Mouse (Mus musculus): ENCODE measurements at regions not wholly inside any gene's neighbourhood (a gene's known extent, or its start where the extent isn't known, plus 50 kb on each side); places are given as distances from the start of the nearest gene placed in this dataset.
A peak's percentile ranks its signal among the peaks of the same experiment; 100 is the strongest.

DNA sequence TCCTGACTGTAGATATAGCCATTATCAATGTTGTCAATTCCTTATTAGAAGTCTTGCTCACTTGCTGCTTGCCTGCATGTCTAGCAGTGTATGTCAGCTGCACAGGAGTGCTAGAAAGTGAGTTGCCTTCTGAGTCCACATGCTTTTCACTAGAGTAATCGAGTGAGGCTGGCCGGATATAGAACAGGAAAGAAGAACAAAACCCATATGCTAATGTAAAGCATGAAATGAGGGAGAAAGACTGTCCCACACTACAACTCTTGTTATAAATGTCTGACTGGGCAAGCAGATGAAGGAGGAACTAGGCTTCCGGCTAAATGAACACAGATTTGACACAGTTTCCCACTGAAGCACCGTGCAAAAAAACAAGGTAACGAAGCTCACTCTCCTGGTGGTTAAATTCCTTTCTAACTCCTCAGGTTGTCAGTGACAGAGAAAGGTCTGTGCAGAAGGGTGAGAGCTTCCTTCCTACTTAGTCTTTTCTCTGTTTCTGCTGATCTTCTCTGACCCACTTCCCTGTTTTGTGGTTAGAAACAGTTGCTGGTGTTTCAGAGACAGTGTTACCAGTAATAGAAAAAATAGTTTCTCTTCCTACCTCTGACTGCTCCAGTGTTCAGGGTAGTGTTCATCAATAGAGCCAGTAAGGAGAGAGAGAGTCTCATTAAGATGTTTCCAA is 399.0 kb downstream of the Atp23 start:
- no peak for DNase-seq (ENCODE audit: extremely low read depth, insufficient read length, low spot score)

DNA sequence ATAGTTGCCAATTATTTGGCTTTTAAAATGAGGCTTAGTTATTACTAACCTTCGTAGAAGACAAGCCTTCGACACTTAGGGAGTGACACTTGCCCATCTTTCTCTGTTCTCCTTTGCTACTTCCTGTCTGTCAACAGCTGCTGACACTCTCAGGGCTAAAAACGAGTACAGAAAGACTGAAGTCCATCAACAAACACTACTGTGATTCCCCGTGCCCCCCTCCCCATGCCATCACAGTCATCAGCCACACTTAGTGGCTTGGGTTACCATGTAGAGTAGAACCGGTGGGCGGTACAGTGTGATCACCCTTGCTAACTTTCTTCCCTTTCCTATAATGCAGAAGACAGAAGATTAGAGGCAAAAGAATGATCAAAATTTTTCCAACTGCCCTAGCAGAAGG is 402.4 kb downstream of the Atp23 start:
- no peak for DNase-seq (ENCODE audit: extremely low read depth, insufficient read length, low spot score)

DNA sequence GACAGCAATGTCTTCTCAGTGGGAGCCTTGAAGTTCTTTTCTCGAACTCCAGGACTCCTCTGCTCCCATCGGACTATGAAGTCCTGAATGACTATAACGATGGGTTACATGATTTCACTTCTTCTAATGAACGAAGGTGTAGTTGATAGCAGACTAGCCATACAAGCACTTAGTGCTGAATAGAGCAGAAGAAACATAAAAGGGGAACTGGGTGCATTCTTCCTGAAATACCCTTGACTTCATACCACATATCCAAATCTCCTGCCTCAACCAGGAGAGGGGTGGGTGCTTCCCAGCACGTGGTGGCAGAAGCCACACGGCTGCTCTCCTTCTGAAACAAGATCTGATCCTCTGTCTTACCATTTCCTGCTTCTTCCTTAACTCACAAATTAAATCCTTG is 407.4 kb downstream of the Atp23 start:
- DNase-seq (ENCODE audit: extremely low read depth, insufficient read length, low spot score) = no peak

DNA sequence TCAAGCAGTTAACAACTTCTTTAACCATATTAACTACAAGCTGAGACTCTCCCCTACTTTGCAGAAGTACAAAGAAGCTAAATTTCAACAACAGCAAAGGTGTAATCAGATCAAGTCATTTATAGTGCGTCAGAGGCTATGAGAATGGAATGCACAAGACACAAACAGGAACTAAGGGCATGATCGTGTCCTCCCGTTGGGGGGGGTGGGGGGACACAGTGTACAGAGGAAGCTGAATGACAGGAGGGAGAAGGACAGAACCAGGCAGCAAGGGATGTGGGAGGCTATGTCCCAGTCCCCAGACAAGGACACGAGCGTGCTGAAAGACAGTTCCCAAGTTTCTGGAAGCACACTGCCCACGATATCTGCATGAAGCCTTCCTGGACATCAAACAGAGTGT is 408.9 kb downstream of the Atp23 start:
- no peak for DNase-seq (ENCODE audit: extremely low read depth, insufficient read length, low spot score)

DNA sequence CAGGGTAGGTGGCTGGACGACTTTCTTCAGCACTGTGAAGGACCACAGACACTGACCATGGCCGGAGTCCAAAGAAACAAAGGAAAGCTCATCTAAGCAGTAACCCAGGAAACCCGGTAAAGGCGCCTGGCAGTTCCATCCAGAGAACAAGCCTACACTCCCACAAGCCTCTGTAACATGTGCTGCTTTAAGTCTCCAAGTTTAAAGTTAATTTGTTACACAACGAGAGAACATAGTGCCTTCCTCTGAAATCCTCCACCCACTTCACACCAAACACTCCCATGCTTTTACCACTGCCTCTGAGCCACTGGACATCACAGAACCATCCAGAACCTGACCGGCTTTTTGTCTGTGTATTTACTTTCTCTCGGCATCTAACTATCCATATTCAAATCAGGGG is 416.0 kb downstream of the Atp23 start:
- no peak for DNase-seq (ENCODE audit: extremely low read depth, insufficient read length, low spot score)

DNA sequence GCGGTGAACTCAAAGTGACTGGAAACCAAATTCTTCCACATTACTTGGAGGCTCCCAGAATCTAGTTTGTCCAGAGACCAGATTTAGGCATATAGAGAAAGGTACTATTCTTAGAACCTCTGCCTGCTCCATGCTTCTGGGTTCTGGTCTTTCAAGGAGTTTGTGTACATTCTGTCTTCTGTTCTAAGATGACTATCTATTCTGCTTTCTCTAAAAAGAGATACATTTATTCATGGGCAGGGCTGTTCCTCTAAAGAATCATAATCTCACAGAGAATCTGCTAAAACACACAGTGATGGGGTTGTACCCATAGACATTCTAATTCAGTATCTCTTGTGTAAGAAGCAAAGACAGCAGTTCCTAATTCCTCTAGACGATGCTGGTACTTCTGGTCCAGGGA is 417.7 kb downstream of the Atp23 start:
- DNase-seq (ENCODE audit: extremely low read depth, insufficient read length, low spot score) = no peak

DNA sequence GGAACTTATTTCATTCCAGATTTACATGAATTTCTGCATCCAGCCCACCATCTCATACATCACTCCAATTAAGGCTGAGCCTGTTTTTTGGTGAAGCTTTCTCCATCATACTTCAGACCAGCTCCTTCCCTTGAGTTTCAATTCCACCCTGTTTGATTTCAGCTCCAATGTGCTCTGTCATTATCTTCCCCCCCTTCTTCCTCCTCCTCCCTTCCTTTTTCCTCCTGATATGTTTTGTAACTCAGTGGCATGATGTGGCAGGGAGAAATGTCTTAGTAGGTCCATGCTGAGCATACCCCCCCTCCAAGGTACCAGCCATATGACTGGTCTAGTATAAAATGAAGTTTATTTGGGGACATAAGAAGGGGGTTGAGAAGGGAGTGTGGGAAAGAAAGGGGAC is 420.8 kb downstream of the Atp23 start:
- no peak for DNase-seq (ENCODE audit: extremely low read depth, insufficient read length, low spot score)

DNA sequence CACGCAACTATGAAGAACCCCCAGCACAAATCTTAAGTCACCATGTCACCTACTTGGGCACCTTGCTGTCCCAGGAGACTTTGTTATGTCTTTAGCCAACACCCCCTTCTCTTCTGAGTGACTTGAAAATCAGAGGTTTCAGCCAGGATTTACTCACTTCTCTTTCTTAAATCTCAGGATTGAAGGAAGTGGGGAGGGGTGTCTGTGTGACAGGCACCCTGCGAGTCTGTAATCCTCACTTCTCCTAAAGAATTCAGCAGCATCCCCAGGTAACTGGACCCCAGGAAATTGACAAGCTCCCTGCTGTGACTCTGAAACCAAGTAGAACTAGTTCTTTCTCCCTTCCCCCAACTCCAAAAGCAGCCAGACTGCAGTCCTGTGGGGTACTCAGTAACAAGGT is 421.4 kb downstream of the Atp23 start:
- DNase-seq (ENCODE audit: extremely low read depth, insufficient read length, low spot score) = no peak

DNA sequence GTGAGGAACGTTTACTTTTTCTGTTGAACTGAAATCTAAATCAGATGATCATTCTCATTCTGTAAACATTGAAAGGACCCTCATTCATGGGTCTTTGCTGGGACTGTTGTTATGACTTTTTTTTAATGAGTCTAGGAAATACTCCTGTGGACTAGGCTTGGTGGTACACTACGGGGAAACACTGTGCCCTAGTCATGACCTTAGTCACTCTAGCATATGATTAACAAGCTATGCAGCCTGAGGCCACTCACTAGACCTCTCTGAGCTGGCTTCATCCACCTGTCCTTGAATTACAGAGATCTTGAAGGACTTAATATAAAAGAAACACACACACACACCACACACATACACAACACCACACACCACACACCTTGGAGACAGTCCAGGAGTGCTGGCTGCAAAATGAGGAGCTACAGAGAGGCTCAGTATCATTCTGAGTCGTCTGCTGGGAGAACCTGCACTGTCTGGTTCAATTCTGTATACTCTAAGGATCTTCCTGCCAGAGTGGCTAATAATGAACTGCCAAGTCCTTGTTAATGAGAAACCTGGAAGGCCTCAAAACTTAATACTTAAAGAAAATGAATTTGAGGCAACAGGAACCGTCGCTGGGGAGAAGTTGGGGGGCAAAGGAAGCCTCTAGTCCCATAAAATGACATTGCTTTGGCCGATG is 428.0 kb downstream of the Atp23 start:
- DNase-seq (ENCODE audit: extremely low read depth, insufficient read length, low spot score) = no peak

DNA sequence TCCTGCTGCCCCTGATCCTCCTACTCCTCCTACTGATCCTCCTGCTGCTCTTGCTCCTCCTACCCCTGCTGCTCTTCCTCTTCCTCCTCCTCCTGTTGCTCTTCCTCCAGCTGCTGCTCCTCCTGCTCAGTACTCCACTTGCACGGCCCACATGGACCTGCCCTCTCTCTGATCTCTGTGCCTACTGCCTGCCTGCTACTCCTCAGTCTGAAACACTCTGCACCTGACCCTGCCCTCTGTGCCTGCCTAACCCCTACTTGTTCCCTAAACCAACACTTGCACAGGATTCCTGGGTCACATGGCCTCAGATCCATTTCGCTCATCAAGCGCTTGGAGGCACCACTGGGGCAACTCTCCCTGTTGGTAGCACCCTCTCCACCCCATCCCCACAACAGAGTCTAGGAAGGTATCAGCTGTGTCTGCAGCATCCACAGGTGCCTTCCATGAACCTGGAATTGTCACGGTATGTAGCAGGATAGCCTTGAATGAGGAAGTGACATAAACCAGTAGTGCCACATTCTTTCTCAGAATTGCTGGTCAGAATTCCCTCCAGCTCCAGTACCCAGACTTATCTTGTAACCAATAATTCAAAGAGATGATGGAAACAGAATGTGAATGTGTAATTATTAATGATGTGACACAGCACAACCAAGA is 430.2 kb downstream of the Atp23 start:
- DNase-seq (ENCODE audit: extremely low read depth, insufficient read length, low spot score) = no peak

DNA sequence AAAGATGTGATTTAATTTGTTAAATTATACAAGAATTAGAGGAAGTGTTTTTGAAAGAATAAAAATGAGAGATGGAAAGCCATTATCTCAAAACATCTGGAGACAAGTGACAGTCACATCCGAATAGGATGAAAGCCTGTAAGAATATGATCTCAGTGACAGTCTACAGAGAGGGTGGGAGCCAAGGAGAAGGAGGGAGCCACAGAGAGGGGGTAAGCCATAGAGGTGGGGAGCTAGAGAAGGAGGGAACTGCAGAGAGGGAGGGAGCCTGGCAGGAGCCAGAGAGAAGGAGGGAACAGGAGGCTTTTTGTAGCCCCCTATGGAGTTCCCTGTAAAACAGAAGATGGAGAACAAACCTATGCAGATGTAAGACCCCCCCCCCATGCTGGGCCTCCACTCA is 438.4 kb downstream of the Atp23 start:
- DNase-seq (ENCODE audit: extremely low read depth, insufficient read length, low spot score) = no peak

DNA sequence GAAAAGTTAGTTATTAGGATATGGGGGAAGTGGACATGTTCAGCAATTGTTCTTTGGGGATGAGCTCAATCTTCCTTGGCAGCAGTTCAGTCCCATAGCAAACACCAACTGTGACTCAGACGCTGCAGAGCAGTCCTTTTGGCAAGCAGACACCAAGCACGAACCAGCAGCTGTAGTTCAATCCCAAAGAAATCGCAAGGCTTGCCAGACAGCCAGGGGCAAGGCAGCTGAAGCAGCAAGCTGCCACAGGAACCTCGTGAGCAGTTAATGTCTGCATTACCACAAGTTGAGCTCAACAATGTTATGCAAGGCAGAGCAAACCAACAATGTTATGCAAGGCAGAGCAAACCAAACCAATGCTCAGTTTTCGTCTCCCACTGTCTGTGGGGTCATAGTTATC is 442.6 kb downstream of the Atp23 start:
- DNase-seq (ENCODE audit: extremely low read depth, insufficient read length, low spot score) = peak; percentile 8

DNA sequence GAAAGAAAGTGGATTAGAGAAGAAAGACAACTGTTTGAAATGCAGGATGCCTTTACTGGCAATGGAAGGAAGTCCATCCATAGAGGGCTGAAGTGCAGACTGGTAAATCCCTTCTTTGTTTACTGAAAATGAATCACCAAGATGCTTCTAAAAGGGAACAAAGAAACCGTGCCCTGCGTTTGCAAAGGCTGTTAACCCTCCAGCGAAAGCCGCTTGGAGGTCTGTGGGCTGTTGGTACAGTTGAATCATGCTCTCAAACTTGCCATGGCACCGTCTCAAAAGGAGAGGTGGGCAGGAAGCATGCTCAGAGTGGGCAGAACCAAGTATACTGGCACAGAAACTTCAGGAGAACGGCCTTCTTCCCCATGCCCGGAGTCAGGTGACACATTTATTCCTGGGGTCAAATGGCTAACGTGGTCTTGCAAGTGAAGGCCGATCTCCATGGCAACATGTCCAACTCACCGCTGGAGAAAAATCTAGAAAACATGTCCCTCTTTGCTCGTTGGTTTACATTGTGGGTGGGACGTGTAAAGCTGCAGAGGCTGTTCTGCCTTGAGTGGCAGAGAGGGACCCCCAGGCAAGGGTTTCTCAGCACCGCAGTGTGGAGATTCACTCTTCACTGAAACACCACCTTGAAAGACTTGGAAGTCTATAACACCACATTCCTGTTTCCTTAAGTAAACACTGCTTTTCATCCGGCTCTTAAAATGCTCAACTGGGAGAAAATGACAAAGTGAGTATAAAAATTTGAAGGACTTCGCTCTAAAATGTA is 448.2 kb downstream of the Atp23 start:
- DNase-seq (ENCODE audit: extremely low read depth, insufficient read length, low spot score) = no peak

DNA sequence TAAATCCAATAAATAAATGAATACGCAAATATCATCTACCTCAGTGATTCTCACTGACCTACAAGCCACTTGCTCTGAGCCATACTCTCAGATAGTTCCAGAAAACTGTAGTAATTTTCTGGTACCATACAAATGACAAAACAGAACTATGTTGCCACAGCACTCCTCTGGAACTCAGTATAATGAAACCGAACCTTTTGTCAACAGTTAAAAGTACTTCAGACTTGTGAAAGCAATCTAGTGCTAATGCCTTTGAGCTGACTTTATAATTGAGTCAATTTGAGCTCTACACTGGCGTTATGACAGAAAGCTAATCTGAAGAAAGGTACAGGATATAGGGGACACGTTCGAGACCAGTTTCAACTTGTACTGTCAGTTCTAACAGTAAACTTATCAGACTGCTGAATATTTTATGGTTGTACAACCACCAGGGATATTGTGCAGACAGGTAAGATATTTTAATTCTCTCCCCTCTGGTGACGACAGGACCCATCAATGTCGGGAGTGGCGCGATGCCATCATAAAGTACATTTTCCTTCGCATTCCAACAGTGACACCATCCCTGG is 449.0 kb downstream of the Atp23 start:
- no peak for DNase-seq (ENCODE audit: extremely low read depth, insufficient read length, low spot score)

DNA sequence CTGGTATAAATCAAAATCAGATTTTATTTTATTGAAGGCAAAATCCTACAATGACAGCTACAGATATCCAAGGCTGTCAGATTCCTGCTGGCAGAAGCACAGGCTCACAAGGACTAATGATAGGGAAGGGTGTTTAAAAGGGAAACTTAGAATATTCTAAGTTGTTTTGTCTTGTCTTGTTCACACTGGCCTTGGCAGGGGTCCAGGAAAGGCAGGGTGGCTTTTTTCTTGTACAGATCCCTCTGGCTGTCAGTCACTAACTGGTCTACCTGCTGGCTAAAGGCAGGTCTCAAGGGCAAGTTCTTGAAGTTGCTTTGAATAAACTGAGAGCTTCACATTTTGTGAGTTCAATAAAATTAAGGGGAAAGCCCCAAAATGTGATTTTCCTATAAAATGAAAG is 465.3 kb downstream of the Lrig3 start:
- no peak for DNase-seq (ENCODE audit: extremely low read depth, insufficient read length, low spot score)

DNA sequence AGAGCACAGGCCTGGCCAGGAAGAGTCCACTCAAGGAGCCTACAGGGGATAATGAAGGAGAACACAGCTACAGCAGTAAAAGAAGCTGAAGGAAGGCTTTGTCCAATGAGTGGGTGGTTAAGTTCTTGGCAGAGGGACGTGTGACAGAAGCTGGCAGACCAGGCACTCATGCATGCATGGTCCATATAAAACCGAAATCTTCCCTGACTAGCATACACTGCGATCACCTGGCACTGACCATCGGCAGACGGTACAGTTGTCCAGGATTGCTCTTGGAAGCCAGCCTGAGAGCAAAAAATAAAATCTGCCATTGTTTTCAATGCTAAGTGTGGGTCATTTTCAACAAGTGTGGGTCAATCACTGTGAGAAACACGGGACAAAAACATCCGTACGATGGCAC is 464.4 kb downstream of the Lrig3 start:
- no peak for DNase-seq (ENCODE audit: extremely low read depth, insufficient read length, low spot score)

DNA sequence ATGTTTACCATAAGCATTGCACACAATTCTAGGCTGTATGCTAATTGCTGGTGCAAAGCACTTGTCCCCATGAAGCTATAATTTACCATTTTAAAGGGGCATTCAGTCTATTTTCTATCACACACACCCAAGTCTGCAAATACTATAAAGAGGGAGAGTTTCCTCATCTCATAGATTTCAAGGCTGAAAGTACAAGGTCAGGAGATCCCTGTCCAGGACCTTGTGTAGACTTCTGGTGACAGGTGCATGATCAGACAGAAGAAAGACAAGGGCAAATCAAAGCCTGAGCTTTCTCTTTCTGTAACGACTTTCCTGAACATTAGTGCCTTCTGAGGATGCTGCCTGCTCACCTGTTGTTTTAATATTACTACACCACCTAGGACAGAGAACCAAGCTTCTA is 463.5 kb downstream of the Lrig3 start:
- no peak for DNase-seq (ENCODE audit: extremely low read depth, insufficient read length, low spot score)

DNA sequence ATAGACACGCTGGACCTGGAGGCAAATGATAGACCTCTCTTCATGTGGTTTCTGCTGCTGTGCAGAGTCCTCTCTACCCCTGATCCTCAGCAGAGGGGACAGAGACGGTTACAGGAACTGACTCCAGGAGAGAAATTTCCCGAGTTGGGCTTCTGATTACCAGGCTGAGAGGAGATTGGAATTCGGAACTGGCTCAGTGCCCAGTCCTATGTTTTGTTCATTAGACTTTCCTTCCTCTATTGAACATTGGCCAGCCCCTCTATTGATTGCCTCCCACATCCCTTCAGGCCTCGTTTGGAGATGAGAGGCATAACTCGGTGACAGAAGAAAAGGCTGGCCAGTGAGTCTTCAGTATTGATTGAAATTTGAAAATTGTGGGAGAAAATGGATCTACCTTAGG is 456.1 kb downstream of the Lrig3 start:
- no peak for DNase-seq (ENCODE audit: extremely low read depth, insufficient read length, low spot score)

DNA sequence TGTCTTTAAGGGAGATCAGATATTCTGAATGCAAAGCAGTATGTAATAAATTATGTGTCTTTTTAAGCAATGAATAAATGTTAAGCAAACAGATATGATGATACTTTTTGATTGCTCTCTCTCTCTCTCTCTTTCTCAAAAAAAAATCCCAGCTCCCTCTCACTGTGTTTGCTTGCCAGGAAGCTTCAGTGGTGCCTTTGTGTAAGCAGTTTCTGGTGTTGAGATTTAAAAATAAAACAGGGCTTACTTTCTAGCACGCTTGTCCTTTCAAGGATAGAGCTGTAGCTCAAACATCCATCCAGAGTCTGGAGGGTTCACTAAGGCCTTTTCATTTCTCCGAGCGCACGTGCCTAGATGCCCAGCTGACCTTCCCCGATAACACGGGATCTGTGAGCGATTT is 447.8 kb downstream of the Lrig3 start:
- DNase-seq (ENCODE audit: extremely low read depth, insufficient read length, low spot score) = no peak

DNA sequence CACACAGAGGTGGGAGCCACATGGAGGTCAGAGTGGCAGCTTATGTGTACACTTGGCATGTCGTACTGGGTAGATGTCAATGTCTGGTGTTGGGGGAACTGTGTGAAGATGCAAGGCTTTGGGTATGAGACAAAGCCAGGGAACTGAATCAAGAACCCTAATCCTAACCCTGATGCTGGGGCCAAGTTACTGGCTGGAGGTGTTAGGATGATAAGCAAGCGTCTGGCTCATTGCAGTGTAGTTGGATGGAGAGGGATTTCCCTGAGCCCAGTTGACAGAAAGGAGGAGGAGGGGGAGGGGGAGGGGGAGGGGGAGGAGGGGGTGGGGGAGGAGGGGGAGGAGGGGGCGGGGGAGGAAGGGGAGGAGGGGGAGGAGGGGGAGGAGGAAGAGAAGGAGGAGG is 426.3 kb downstream of the Lrig3 start:
- no peak for DNase-seq (ENCODE audit: extremely low read depth, insufficient read length, low spot score)

DNA sequence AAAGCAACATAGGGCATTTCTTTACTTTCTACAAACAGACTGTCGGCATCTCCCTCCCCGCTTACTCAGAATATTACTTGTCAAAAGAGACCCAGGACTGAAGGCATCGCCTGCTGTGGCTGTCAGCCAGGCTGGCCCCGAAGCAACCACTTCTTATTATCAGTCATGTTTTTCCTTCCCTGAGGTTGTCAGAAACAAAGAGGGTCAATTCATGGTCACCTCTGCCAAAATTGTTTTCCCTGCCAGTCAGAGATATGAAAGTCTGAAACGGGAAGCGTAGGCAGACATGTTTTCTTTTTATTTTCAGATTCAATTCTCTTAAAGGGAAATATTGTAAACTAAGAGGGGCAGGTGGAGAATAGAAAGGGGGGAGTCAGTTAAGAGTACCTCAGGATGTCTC is 425.8 kb downstream of the Lrig3 start:
- DNase-seq (ENCODE audit: extremely low read depth, insufficient read length, low spot score) = no peak

All from 3134 (cell line).